Mouse (Mus musculus): ENCODE results near the gene Emilin3.

The Emilin3 gene

DNA sequence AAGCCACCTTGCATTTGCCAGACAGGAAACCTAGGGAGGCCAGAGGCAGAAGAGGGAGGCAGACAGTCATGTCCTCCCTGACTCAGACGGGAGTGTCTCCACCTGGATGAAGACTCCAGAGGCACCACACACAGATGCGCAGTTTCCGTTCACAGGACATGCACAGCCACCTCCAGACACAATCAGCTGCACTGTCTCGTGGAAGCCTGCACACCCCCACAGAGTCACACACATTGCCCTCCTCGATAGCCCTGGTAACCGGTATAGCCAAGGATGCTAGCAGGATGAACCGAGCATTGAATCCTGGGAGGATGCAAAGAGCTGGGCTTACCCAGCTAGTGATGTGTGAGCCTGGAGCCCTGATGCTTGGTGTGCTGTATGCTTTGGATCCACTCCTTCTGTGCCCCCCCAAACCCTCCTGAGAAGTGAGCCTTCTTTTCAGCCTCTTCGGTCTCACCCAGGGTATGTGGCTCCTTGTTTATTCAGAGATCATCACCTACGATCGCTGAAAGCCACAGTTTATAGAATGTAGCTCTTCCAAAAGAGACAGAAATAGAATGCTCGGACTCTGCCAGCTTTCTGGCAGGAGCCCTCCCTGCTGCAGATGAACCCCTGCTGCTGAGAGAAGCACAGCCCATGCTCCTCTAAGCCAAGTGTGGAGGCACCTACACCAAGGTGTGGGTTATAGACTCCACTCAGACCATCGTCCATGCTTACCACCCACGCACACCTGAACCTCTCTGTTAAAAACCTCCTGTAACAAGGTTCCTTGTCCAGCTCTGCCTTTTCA lies 3.9 kb upstream of the Emilin3 start:
- no peak for DNase-seq

DNA sequence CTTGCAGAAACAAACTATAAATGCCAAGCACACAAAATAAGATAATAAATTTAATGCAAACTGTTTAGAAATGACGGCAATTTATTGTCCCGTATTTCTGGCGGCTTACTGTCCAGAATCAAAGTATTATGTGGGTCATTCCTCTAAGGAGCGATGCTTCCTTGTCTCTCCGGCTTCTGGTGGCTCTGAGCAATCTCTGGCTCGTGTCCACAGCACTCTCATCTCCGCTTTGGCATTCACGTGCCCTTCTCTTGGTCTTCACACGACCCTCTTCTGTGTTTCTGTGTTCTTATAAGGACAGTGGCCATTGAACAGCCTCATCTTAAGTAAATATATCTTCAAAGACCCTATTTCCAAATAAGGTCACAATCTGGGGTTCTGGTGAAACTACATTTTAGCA lies 2.5 kb upstream of the Emilin3 start:
- no peak for DNase-seq

DNA sequence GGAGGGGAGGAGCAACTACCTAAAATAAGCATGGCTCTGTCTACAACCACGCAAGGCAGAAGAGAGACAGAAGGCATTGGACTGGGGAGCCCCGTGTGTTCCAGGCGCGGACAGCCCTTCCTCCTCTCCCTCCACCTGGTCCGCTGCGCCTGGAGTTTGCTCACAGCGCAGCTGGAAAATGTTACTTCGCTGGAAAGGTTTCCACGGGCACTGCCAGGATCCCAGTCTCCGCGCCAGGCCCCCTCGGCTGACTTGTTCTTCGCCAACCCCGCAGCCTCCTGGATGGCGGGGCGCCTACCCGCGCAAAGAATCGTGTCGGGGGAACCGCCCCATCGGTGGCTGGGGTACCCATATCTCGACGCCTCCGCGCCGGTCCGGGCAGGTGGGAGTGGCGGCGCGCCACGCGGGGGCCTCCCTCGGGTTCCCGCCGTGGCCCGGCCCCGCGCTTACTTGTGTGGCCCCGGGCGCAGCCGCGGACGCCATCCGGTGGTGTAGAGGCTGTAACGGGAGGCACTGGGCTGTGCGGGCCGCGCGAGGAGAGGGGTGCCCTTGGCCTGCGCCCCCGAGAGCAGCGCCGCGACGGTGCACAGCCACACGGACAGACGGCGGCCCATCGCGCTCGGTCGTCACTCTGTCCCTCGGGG lies 448 bp downstream of the Emilin3 start:
- DNase-seq = no peak

DNA sequence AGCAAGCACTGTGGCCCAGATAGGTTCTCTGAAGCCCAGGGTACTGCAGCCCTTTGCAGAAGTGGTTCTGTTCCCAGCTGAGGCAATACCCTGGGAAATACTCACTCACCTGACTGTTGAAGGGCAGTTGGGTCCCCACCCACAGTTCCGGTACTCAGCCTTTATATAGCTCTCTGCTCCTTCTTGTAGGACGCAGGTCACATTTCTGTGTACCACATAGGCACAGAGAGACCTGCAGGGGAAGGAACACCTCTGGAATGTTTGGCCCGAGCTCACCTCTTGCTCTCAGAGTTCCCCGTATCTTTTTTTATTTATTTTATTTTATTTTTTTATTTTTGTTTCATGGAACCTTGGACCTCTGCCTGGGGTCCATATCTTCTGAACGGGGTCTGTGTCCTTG lies 1.5 kb downstream of the Emilin3 start:
- no peak for DNase-seq

DNA sequence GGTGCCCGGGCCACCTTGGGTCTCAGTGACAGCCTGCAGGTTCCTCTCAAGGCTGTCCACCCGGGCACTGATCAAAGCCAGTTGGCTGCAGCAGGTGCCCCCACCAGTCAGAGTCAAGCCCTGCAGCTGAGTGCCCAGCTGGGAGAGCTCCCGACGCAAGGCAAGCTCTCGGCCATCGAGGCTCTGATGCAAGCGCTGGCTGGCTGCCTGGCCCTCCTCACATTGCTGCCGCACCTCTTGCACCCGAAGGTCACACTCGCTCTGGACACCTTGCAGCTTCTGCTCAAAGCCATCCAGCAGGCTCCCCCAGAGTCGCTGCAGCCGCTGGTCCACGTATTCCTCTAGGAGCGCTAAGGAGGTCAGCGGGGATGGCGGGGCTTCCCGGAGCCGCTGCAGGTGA lies 3.5 kb downstream of the Emilin3 start:
- DNase-seq = no peak

DNA sequence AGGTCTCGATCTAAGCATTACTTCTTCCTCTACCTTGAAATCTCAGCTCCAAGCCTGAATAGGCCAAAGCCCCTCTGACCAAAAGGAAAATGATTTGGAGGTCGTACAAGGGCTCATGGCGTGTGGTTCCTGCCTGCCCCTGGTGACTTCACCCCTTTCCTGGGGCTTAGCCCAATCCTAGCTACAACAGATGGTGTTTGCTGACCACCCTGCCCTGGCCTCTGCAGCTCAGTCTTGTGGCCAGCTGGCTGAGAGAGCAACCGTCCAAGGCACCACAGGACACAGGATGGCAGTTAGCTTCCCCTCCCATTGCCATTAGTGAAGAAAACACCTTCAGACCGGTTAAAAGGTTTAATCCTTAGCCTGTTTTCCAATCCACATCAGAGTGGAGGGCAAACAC lies 6.0 kb downstream of the Emilin3 start:
- no peak for DNase-seq

DNA sequence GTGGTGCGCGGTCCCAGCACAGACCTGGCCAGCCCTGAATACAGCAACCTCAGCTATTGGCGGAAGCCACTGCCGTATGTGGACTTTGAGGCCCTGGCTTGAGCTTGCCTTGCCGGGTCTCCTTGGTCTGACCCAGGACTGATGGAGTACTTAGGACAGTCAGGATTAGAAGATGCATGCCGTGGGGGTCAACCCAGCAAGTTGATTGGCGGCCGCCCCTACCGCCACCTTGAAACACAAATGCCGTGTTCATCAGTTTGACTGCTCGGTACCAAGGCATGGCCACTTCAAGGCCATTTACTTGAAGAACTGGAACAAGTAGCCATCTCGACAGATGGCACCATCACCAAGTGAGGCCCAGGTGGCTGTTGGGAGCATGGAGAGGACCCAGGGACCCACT lies 6.8 kb downstream of the Emilin3 start:
- DNase-seq = no peak

DNA sequence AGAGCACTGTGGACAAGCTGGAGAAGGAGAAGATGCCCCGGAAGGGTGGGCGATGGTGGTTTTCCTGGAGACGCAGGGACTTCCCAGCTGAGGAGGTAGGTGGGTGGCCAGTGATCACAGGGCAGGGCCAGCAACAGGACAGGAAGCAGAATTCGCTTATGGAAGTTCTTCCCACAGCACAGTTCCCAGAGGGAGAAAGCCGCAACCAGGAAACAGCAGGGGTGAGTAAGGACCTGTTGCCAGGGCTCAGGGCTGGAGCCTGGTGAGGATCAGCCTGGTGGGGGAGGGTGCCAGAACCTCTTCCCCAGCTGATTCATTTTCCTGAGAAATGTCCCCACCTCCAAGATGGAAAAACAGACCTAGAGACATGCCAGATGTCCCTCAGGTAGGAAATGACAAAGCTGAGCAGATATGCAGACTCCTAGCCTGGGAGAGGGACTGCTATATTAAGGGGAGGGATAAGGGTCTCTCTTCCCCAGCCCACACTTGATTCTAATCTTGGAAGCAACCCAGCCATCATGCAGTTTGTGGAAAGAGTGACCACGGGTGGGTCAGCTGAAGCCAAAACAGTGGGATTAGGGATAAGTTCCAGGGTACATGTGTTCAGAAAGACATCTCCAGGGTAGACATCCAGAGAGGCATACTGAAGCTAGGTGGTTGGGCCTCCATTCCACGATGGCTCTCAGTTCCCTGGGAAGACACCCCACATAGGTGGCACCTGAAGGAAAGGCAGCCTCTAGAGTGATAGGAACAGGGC lies 10.3 kb downstream of the Emilin3 start:
- DNase-seq = no peak

DNA sequence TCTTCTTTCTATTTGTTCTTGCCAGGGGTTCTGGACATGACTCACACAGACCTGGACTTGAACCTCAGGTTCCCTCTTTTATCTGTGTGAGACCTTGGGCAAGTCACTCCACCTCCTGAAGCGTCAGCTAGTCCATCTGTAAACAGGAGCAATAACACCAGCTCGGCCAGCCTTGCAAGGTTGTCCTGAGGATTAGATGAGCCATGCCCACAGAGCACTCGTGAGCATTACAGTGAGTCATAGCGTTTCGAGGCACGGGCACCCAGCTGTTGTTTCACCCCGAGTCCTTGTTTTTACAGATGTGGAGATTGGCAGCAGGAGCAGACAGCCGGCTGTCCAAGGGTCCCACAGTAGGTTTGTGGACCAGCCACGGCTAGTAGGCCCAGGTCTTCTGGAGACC lies 20.4 kb downstream of the Emilin3 start:
- no peak for DNase-seq

DNA sequence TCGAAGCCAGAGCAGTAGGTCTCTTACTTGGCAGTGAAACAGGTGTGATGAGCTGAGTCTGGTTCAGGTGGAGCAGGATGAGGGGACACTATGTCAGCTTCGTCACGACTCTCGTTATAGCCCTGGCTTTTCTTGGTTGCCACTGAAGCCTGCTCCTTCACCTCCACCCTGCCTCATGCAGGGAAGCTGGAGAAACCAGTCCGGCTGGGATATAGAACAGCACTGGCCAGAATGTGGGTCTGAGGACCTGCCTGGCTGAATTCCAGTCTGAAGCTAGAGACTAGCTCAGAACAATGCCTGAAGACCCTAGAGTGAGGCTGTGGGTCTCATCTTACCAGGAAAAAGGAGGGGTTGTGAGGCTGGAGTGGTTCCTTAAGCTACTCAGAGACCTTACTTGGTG lies 21.1 kb downstream of the Emilin3 start:
- DNase-seq = no peak

DNA sequence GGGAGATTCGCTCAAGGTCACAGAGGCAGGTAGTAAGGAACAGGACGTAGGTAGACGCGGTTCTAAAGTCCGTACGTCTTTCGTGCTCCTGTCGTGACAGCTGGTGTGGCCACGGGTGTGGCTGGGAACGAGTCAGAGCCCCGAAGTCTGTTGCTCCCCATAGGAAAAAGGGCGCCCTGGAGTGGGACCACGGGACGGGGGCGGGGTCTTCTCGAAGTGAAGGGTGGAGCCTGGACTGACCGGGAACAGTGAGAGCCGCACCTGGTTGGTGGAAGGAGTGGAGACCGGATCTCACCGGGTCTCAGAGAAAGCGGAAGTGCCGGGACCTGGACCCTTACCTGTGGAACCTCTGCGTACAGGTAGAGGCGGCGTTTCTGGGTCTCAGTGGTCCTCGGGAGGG lies 24.3 kb downstream of the Emilin3 start:
- peak; percentile 82 for DNase-seq

DNA sequence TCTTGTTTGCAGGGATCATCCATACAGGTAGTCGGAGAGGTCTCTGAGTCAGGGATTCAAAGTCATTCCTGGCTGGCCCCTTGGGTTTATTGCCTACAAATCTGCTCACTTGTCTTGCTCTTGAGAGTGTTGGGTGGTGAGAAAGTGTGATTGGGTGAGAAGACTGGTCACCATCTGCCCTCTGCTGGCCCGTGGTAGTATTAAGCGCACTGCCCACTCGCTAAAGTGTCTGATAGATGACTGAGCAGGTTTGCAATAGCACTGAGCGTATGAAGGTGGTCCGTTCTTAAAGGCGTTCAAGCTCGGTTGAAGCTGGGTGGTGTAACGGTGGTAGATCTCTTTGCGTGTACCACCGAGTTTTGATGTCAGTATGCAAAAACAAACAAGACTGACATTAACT lies 24.8 kb downstream of the Emilin3 start:
- peak; percentile 94 for DNase-seq

DNA sequence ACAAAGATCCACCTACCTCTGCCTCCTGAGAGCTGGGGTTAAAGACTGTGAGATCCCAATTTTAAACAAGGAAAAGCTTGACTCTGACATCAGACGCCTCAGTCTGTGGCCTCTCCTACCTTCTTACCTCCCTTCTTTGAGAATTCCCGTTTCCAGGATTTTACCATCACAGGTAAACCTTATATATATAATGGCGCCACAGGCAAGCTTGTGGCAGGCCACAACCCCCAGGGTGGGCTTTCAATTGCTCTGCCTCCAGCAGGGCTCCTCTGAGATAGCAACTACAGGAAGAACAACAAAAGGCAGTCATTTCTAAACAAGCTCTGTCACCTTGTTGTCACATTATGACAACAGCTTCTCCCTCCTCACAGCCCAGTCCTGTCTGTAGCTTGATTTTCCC lies 25.9 kb downstream of the Emilin3 start:
- DNase-seq = no peak

DNA sequence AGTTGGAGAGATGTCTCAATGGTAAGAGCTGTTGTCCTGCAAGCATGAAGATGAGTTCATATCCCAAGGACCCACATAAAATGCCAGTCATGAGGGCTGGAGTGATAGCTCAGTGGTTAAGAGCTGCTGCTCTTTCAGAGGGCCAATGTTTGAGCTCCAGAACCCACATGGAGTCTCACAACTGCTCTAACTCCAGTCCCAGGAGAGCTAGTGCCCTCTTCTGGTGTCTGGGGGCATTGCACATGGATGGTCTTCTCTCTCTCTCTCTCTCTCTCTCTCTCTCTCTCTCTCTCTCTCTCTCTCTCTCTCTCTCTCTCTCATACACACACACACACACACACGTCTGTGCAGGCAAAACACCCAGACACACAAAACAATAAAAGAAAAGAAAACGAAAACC lies 27.3 kb downstream of the Emilin3 start:
- peak; percentile 78 for DNase-seq

DNA sequence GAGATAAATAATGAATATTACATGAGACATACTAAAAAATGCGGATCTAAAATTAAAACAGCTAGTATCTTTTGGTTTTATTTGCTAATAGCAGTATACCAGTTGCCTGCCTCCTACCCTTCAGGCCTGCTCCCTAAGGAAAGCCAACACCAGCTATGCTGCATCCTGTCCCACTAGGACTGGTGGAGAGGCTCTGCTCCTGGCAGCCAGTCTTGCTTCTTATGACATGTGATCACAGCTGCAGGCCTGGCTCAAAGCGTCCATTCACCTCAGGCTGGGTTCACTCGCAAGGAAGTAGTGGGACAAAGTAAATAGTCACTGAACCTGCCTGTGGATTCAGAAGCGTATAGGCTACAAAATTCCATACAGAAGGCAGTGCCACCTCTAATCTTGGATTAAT lies 28.2 kb downstream of the Emilin3 start:
- peak; percentile 80 for DNase-seq

DNA sequence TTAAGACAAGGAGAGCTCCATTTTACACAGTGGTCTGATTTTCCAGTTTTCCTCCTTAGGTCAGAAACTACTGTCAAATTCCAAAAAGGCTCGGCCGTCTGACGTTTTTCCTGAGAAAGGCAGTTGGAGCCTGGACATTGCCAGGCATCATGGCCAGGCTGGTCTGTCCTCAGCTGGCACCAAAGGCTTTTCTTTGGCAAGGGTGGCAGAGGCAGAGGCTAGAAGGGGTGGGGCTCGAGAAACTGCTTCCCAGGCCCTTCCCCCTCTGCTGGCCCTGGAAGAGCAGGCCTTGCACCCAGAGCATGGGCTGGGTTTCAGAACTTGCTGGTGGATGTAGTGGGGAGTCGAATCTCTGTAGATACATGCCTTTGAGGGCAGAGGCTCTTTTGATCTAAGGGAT lies 29.7 kb downstream of the Emilin3 start:
- no peak for DNase-seq

DNA sequence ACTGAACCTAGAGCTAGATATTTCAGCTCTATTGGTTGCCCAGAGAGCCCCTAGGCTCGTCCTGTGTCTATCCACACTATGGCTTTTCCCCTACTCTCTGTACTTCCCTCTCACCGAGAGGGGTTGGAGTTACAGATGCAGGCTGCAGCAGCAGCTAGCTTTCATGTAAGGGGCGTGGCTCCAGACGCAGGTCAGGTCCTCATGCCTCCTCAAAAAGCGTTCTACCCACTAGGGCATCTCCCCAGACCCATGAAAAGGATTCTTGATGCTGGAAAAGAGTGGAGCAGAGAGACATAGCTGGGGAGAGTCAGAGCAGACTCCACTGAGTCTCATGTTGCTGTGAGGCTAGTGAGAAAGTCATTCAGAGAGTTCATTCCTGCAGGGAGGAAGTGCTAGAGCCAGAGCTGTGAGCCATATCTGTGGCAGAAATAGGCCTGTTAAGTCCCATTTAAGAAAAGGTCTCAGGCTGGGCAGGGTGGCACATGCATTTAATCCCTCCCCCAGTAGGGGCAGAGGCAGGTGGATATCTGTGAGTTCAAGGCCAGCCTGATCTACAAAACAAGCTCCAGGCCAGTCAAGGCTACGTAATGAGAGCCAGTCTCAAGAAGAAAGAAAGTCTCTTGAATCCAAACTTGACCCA lies 30.5 kb downstream of the Emilin3 start:
- no peak for DNase-seq

DNA sequence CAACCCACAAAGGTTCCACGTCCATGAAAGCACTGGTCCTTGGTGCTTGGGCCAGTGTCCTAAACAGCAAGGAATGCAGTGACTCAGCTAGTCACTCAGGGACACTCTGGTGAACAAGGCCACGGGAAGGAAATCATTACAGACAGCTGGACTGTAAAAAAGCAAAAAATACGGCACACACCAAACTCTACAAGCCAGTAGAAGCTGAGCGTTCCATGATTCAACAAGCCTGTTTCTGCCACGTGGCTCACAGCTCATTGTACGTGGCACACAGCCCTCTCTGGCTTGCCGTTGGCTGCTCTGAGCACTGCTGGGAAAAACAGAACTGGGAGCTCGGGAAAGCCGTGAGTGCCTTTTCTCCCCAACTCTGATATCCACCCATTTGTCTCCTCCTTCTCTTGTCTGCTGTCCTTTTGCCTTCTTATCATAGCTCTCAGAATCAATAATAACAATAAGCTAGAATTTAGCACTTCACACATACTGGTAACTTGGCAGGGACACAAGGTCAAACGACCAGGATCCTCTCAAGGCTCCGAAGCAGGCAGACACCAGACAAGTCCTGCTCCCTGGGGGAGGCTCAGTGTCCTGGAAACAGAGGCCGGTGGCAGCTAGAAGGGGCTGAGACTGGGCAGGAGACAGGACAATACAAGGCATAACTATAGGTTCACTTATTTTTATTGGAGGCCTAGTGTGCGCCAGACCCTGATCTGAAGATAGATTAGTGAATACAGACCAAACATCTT lies 31.5 kb downstream of the Emilin3 start, which contains the start of gene Lpin3:
Gene Lpin3 (plus strand): TSS at position 218 of the 743 bp plus-strand sequence.
- peak; percentile 75 for DNase-seq

DNA sequence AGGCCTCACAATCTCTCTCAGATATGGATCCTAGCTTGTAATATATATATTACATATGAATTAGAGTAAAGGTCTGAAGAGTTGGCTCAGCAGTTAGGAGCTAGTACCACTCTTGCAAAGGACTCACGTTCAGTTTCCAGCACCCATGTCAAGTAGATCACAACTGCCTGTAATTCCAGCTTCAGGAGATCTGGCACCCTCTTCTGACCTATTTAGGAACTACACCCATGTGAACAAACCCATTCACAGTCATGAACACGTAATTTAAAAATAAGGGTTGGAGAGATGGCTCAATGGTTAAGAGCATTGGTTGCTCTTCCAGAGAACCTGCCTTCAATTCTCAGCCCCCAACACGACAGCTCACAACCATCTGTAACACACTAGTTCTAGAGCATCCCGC lies 36.0 kb downstream of the Emilin3 start:
- peak; percentile 45 for DNase-seq

DNA sequence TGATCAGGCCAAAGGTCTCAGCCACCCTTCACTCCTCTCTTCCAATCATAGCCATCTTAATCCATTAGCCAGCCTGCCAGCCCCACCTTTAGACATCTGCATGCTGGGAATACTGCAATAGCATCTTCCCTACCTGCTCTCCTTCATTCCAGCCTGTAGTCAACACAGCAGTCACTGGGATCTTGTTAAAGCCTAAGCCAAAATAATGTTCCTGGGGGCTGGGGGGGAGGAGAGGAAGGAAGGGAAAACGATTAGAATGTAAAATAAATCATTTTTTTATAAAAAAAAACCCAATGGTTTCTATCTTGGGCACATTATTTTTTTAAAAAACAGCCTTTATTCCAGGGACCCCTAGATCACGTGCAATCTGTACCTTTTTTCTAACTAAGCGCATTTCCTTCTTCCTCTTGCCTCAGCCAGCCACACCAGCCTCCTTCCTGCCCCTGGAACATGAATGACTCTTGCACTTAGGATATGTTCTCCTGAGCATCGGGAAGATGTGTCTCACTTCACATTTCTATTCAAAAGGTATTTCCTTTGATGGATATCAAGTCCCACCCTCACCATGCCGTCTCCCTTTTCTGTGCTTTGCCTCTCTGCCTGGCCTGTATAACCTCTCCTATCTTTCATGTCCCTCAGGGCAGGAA lies 37.8 kb downstream of the Emilin3 start:
- DNase-seq = no peak

DNA sequence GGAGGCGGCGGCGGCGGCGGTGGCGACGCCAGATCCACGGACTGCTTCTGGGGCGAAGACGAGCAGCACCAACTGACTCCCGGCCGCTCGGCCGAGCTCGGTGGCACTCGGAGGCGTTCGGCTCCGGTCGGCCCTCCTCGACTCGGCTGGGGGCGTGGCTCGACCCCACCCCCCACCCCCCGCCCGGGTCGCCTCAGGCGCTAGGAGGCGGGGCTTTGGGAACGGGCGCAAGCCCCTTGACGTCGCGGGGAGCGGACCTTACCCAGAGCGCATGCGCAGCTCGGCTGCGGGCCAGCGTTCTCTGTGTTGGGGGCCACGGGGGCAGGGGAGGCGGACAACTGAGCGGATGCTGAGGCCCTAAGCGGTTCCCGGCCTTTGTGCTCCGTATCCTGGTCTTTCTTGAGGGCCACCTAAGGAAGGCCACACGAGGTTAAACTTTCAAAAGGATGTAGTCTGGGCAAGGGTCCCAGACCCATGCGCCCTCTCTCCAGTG lies 39.2 kb downstream of the Emilin3 start, which contains the start of gene Zhx3:
Gene Zhx3 (minus strand): TSS at position 109 of the 493 bp plus-strand sequence.
- DNase-seq = peak; percentile 94

DNA sequence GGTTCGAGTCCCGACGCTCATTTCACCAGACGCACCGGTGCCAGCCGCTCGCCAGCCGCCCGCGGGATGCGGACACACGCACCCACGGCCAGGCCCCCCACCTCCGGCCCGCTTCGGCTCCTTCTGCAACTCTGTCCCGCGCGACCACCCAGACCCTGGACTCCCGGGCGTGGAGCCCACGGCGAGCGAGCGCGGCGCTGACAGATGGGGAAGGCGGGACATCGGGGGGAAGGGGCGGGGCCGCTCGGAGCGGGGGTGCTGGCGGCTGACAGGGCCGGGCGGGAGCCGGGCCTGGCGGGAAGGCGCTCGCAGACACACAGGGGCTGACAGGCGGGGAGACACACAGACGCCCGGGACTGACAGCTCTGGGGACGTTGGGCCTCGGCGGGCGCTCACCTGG lies 39.7 kb downstream of the Emilin3 start:
- DNase-seq = peak; percentile 72

Measured in lung, postnatal 36 days (tissue).